11 mouse cellular contexts compared by ENCODE assay signal in the genomic region with DNA sequence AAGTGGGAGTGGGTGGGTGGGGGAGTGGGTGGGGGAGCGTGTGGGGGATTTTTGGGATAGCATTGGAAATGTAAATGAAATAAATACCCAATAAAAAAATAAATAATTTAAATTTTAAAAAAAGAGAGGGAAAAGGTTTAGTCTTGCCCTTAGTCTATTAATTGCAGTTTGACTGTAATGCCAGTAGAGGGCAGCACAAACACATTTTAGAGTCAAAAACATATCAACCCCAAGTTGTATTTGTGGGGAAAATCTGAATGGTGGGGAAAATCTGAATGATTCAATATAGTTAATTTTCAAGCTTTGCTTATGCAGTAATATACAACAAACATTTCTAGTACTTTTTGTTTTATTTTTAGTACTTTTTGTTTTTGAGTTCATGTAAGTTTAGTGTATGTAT. TPM values are rescaled to one million over a fixed set of nuclear protein-coding genes. Genes with fewer than 3 reads are reported as not detected.
DNase-seq lines count a peak whose midpoint lies in the region; ATAC-seq and TF ChIP-seq lines count a peak whose summit lies in the region.
"Had no signal": no experiment of that assay in that cellular context is flagged by ENCODE, and none has a peak within 500 bp of the region (broad histone marks: within the 10 kb centered on the region; RNA-seq: fewer than 3 reads in every experiment).

No protein-coding gene starts in this region.

- H3K9ac ChIP-seq in lung, embryonic 14.5 days: no peak overlapping the region
- H3K9ac ChIP-seq: embryonic facial prominence, embryonic 15.5 days; midbrain, embryonic 12.5 days had no signal

- 10% methylated on average over 1 of the region's 1 CpGs for WGBS in lung, embryonic 14.5 days

- H3K9me3 ChIP-seq in lung, embryonic 14.5 days (ENCODE audit: low read depth, low read length): no peaks in the 10 kb centered on the region
- H3K9me3 ChIP-seq: embryonic facial prominence, embryonic 15.5 days; midbrain, embryonic 12.5 days had no signal

- H3K4me2 ChIP-seq in lung, embryonic 14.5 days: no peak overlapping the region
- H3K4me2 ChIP-seq: embryonic facial prominence, embryonic 15.5 days; midbrain, embryonic 12.5 days had no signal

- no peaks in the 10 kb centered on the region for H3K4me1 ChIP-seq in lung, embryonic 14.5 days (ENCODE audit: insufficient read depth)

- ATAC-seq in lung, embryonic 14.5 days (ENCODE audit: insufficient read depth): no peak

- peak; percentile 17 for DNase-seq in gastrocnemius, adult 18-20 months (ENCODE audit: low spot score)
- no peak for DNase-seq in gastrocnemius, postnatal 10 days
- DNase-seq in lung, embryonic 14.5 days: peak; percentile 69
- no peak for DNase-seq in lung, postnatal 4 days
- DNase-seq in NIH3T3 (ENCODE audit: low read depth): peak; percentile 75
- peak; percentile 38 for DNase-seq in mesoderm, embryonic 11.5 days (ENCODE audit: low read depth, low spot score)
- DNase-seq in frontal cortex, postnatal 36 days (ENCODE audit: low spot score in 2 of 2): no peak
- DNase-seq in heart, adult 9 months (ENCODE audit: low spot score in 2 of 2): no peak

- no peak overlapping the region for H3K27ac ChIP-seq in lung, embryonic 14.5 days (ENCODE audit: low read depth)
- H3K27ac ChIP-seq: embryonic facial prominence, embryonic 15.5 days; midbrain, embryonic 12.5 days had no signal

- H3K36me3 ChIP-seq in lung, embryonic 14.5 days (ENCODE audit: insufficient read depth): no peaks in the 10 kb centered on the region
- H3K36me3 ChIP-seq: embryonic facial prominence, embryonic 15.5 days; midbrain, embryonic 12.5 days had no signal

- H3K4me3 ChIP-seq in lung, embryonic 14.5 days (ENCODE audit: low read depth, low read length): no peak overlapping the region
- H3K4me3 ChIP-seq: embryonic facial prominence, embryonic 15.5 days; midbrain, embryonic 12.5 days had no signal

- peak; percentile 59 for TF ChIP-seq CTCF in lung, embryonic 14.5 days (IDR thresholded peaks at IDR 0.05; ENCODE audit: low read depth)

- peaks cover 5% of the 10 kb centered on the region; the same call in 1 of the 2 replicates for H3K27me3 ChIP-seq in lung, embryonic 14.5 days (ENCODE audit: insufficient read depth, low read length)

RNA-seq across cellular contexts. Expression of gene Spdya, which starts 3.3 kb away (rescaled TPM):
- total RNA-seq in gastrocnemius, adult 18-20 months (2021): under 1 TPM; 0.27 to 0.55 TPM
- total RNA-seq in gastrocnemius, postnatal 10 days (2021): under 1 TPM; 0.12 to 0.32 TPM
- 0.57 and 1.0 TPM in 2 replicates for polyA plus RNA-seq in lung, embryonic 14.5 days (2014; fragmentation: Nextera tagmentation; extraction: Ambion mirVana)
- polyA plus RNA-seq: small intestine, adult 2 months had no signal

RNA-seq across cellular contexts. Expression of gene Ndc80, which starts 21.9 kb away (rescaled TPM):
- total RNA-seq in gastrocnemius, adult 18-20 months (2021): under 1 TPM in 1 of 2 experiments, not detected in 1; 0.14 TPM
- 1 to 10 TPM; 5.2 to 5.7 TPM for total RNA-seq in gastrocnemius, postnatal 10 days (2021)
- 56.9 and 59.2 TPM in 2 replicates for polyA plus RNA-seq in lung, embryonic 14.5 days (2014; fragmentation: Nextera tagmentation; extraction: Ambion mirVana)

Comparison
In these comparisons a context has a peak if more than half of its experiments do, and no peak if none do; other contexts are left out.
1. DNase-seq: peak in gastrocnemius, adult 18-20 months (single experiment), lung, embryonic 14.5 days (single experiment), NIH3T3 (single experiment) and mesoderm, embryonic 11.5 days (single experiment); none in gastrocnemius, postnatal 10 days (single experiment), lung, postnatal 4 days (0 of 2), frontal cortex, postnatal 36 days (0 of 2) and heart, adult 9 months (0 of 2).
2. RNA of gene Ndc80, which starts 21.9 kb away (total RNA-seq): 5.2 to 5.7 TPM in gastrocnemius, postnatal 10 days; 0.14 TPM in gastrocnemius, adult 18-20 months; every median in the first group is over 4 times any median in the second.